Mouse (Mus musculus) lung, adult 2 months (tissue): ENCODE data around the gene Armc2.

ENCODE experiments used
- CTCF ChIP-seq: fragments of 200-500 bp; IDR thresholded peaks from 2 replicates; pipeline ENCODE4 v1.5.1; 2011; ENCODE audit warnings: mild to moderate bottlenecking, low read length, control low read depth; ENCODE audit not compliant: insufficient read depth
- POLR2A ChIP-seq: fragments of 200-500 bp; IDR thresholded peaks from 2 replicates; pipeline ENCODE4 v1.6.1; 2011; ENCODE audit warnings: low read depth, mild to moderate bottlenecking, control low read depth, low read length, borderline replicate concordance; ENCODE audit errors: extremely low read depth

- TF ChIP-seq POLR2A (no peak), CTCF (no peak)
Observed at GRCm38 (mm10) chr10:42002436-42002835, 15.8 kb downstream of the Armc2 start.
